Mouse (Mus musculus) frontal cortex, postnatal 36 days (tissue): Measurements from ENCODE around the gene Pkd1l2.

ENCODE experiments used
- DNase-seq, 2 experiments: peaks; one replicate each; pipeline ENCODE4 v3.0.0; 2022; ENCODE audit warnings: low spot score in 2 of 2

Pkd1l2 gene

DNA sequence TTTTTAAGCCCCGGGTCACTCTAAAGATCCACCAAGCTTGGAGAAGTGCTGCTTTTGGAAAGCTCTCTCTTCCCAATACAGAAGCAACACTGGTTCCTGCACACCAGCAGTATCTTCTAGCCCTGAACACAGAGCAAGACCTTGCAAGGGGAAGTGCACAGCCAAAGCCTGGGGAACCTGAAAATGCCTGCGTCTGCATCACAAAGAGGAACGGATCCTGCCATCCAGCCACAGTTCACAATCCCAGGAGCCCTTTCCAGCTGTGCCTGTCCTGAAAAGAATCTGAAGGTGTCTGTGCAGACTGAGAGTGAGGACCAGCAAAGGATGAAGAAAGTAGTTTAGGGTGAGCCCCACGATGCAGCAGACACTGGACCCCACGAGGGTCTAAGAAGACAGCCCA, 107.2 kb downstream of the Pkd1l2 start:
- DNase-seq = no peak

DNA sequence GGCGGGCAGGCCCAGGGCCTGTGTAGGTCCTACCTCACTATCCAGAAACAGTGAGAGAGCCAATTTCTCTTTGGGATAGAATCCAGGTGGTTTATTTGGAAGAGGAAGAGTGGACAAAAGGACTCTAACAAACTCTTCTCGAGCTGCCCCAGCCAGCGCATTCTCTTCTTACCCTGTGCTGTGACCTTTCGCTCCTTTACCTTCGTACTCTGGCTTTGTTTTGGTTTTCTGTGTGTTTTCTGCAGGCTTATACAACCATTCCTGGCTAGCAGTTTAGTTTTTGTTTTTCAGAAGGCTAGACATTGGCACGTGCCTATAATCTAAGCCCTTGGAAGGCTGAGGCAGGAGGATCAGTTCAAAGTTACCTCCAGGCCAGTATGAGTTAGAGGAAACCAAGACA, 112.7 kb downstream of the Pkd1l2 start:
- DNase-seq = no peak

DNA sequence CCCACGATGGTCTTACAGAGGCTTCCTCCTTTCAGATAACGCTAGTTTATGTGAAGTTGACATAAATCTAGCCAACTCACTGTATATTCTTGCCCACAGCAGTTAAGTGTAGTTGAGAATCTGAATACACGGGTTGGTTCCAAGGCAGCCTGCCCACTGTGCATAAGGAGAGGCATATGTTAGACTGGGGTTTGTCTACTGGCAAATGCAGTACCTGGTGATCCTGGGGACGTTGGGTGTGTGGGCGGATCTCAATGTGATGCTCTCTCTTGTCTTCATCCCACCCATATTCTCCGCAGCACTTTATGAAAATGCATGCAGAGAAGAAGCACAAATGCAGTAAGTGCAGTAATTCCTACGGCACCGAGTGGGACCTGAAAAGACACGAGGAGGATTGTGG, 127.8 kb downstream of the Pkd1l2 start:
- peak; percentile 80 to 92 for DNase-seq

DNA sequence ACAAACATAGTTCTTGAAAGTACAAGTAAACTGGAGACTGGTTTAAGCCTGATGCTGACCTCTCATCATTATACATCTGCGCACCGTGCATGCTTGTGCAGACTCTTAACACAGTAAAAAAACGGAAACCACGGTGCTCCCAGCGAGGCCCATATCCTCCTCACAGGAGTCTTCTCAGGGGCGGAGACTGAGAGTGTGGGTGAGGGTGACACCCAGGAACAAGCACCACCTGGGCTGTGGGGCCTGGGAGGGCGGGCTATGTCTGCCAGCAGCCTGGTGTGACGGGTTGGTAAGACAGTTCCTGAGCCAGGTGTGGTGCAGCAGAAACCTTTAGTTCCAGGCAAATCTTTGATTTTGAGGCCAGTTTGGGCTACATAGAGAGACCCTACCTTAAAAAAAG, 129.8 kb downstream of the Pkd1l2 start:
- DNase-seq = no peak

GRCm38 (mm10) chr8:116951778-116952177, 130.5 kb downstream of the Pkd1l2 start:
- DNase-seq = no peak

DNA sequence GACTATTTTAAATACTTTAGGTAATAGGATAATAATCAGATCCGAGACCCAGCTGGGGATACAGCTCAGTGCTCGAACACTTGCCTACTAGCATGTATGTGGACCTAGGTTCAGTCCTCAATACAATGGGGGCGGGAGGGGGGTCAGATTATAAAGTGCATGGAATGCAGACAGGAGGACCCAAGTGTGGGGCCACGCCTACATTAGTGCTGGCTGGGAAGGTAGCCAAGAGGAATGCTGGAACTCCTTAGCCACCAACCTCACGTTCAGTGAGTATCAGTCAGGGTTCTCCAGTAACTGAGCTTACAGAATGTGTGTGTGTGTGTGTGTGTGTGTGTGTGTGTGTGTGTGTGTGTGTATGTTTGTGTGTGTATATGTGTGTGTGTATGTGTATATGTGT, 130.9 kb downstream of the Pkd1l2 start:
- DNase-seq = no peak

GRCm38 (mm10) chr8:116947589-116947988, 134.7 kb downstream of the Pkd1l2 start:
- DNase-seq = no peak

- DNase-seq = no peak
These were observed 135.4 kb downstream of the Pkd1l2 start for GRCm38 (mm10) chr8:116946851-116947250.

GRCm38 (mm10) chr8:116946268-116946838, 135.9 kb downstream of the Pkd1l2 start:
- peak; percentile 63 to 69 for DNase-seq
